Mouse (Mus musculus) layer of hippocampus, adult 9-10 months (tissue): Measurements from ENCODE around the gene Olfr136.

Experiments used
- DNase-seq: peaks from one replicate; pipeline ENCODE4 v3.0.0; 2022; ENCODE audit warnings: low spot score

Gene Olfr136

GRCm38 (mm10) chr17:38329531-38329930 is at the start of gene Olfr136:
Gene Olfr136, plus strand, starts transcription at chr17:38329831.
- DNase-seq: no peak

DNA sequence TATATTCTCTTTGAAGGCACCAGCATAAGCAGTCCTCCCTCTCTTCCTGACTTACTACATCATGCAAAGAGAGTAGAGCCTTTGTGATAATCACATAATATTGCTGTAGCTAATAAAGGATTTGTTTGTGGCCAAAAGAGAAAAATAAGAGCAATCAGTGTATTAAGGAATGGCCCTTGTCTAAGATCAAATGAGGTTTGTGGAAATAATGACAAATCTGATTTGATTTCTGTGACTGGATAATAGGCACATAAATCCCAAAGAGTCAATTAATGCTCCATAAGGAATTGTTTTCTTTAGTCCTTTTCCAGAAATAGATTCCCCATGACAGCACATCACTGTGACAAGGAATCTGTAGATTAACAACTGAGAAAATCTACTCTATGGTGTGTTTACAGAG is 22.2 kb upstream of the Olfr136 start, which contains the start of gene Olfr137:
Gene Olfr137 (minus strand): TSS at position 101 of the 400 bp plus-strand sequence.
- DNase-seq: no peak
